Mouse (Mus musculus): ENCODE results near the gene Gtpbp6.
"Not testable (repeated sequence)": the region's sequence is repeated elsewhere in the genome, so short reads cannot be mapped to it uniquely, and the experiment has no call there.

Gene Gtpbp6

GRCm38 (mm10) chr5:110107581-110108304 is at the start of gene Gtpbp6:
TSS of gene Gtpbp6 (minus strand) at chr5:110108197.
- peak; percentile 69 for ATAC-seq (ENCODE audit: insufficient number of reproducible peaks, low FRiP score, low TSS enrichment)

- no peak for ATAC-seq (ENCODE audit: insufficient number of reproducible peaks, low FRiP score, low TSS enrichment)
These were observed 35.0 kb upstream of the Gtpbp6 start for GRCm38 (mm10) chr5:110143007-110143406.

GRCm38 (mm10) chr5:110142309-110142708 is 34.3 kb upstream of the Gtpbp6 start:
- no peak for ATAC-seq (ENCODE audit: insufficient number of reproducible peaks, low FRiP score, low TSS enrichment)

- no peak for ATAC-seq (ENCODE audit: insufficient number of reproducible peaks, low FRiP score, low TSS enrichment)
These were observed 32.4 kb upstream of the Gtpbp6 start for GRCm38 (mm10) chr5:110140424-110140823.

- ATAC-seq (ENCODE audit: insufficient number of reproducible peaks, low FRiP score, low TSS enrichment), result no peak
These were observed 31.3 kb upstream of the Gtpbp6 start for GRCm38 (mm10) chr5:110139325-110139724.

GRCm38 (mm10) chr5:110137816-110138215 is 29.8 kb upstream of the Gtpbp6 start:
- no peak for ATAC-seq (ENCODE audit: insufficient number of reproducible peaks, low FRiP score, low TSS enrichment)

GRCm38 (mm10) chr5:110136087-110136464 is 28.1 kb upstream of the Gtpbp6 start:
- 0 out of 2 replicates have a peak, but pooled peaks have one; percentile 2 for ATAC-seq (ENCODE audit: insufficient number of reproducible peaks, low FRiP score, low TSS enrichment)

GRCm38 (mm10) chr5:110135293-110136086 is 27.5 kb upstream of the Gtpbp6 start, which contains the start of gene Chfr:
TSS of gene Chfr (plus strand) at chr5:110135842.
- peak; percentile 96 for ATAC-seq (ENCODE audit: insufficient number of reproducible peaks, low FRiP score, low TSS enrichment)

- not testable (repeated sequence) for ATAC-seq (ENCODE audit: insufficient number of reproducible peaks, low FRiP score, low TSS enrichment)
These were observed 14.4 kb upstream of the Gtpbp6 start for GRCm38 (mm10) chr5:110122380-110122779.

GRCm38 (mm10) chr5:110109991-110110441 is 2.0 kb upstream of the Gtpbp6 start, which contains the start of gene Zfp605:
TSS of gene Zfp605 (plus strand) at chr5:110110092.
- ATAC-seq (ENCODE audit: insufficient number of reproducible peaks, low FRiP score, low TSS enrichment), result peak; percentile 63

- ATAC-seq (ENCODE audit: insufficient number of reproducible peaks, low FRiP score, low TSS enrichment), result no peak
These were observed 270 bp upstream of the Gtpbp6 start for GRCm38 (mm10) chr5:110108305-110108628.

GRCm38 (mm10) chr5:110106901-110107564 is 964 bp downstream of the Gtpbp6 start:
- peak; percentile 7; the same call in 1 of the 2 replicates for ATAC-seq (ENCODE audit: insufficient number of reproducible peaks, low FRiP score, low TSS enrichment)

GRCm38 (mm10) chr5:110106140-110106871 is 1.7 kb downstream of the Gtpbp6 start:
- ATAC-seq (ENCODE audit: insufficient number of reproducible peaks, low FRiP score, low TSS enrichment), result no peak

GRCm38 (mm10) chr5:110104616-110105380 is 3.2 kb downstream of the Gtpbp6 start:
- ATAC-seq (ENCODE audit: insufficient number of reproducible peaks, low FRiP score, low TSS enrichment), result no peak

GRCm38 (mm10) chr5:110103901-110104615 is 3.9 kb downstream of the Gtpbp6 start:
- no peak for ATAC-seq (ENCODE audit: insufficient number of reproducible peaks, low FRiP score, low TSS enrichment)

GRCm38 (mm10) chr5:110102853-110103625 is 5.0 kb downstream of the Gtpbp6 start:
- no peak for ATAC-seq (ENCODE audit: insufficient number of reproducible peaks, low FRiP score, low TSS enrichment)

- no peak for ATAC-seq (ENCODE audit: insufficient number of reproducible peaks, low FRiP score, low TSS enrichment)
These were observed 5.6 kb downstream of the Gtpbp6 start for GRCm38 (mm10) chr5:110102429-110102828.

GRCm38 (mm10) chr5:110101716-110102347 is 6.2 kb downstream of the Gtpbp6 start:
- no peak; the same call in 1 of the 2 replicates for ATAC-seq (ENCODE audit: insufficient number of reproducible peaks, low FRiP score, low TSS enrichment)

Data from cerebellum, adult (tissue).